Comparison of ENCODE assay signal across 7 mouse cellular contexts in genomic region chr6:112494620-112495081, GRCm38 (mm10). TPM values are rescaled to one million over a fixed set of nuclear protein-coding genes. Genes with fewer than 3 reads are reported as not detected.
A peak's percentile ranks its signal among the peaks of the same experiment; 100 is the strongest.
DNase-seq lines count a peak whose midpoint lies in the region; ATAC-seq and TF ChIP-seq lines count a peak whose summit lies in the region.

No protein-coding gene starts in this region.

- no peaks in the 10 kb centered on the region for H3K79me2 ChIP-seq in liver, adult 2 months (ENCODE audit: control insufficient read depth, insufficient read depth, low read length)

- H3K36me3 ChIP-seq in liver, adult 2 months (ENCODE audit: control insufficient read depth, insufficient read depth, low read length) = no peaks in the 10 kb centered on the region
- H3K36me3 ChIP-seq in liver, embryonic 12.5 days = no peaks in the 10 kb centered on the region
- H3K36me3 ChIP-seq in embryonic facial prominence, embryonic 14.5 days (ENCODE audit: control insufficient read depth, insufficient read depth, low read length) = no peaks in the 10 kb centered on the region
- no peaks in the 10 kb centered on the region for H3K36me3 ChIP-seq in limb, embryonic 10.5 days

- H3K9ac ChIP-seq in liver, adult 2 months (ENCODE audit: low read depth, low read length) = no peak overlapping the region
- no peak overlapping the region for H3K9ac ChIP-seq in liver, embryonic 12.5 days
- H3K9ac ChIP-seq in embryonic facial prominence, embryonic 14.5 days (ENCODE audit: low read depth, low read length) = no peak overlapping the region

- no peak overlapping the region for H3K4me3 ChIP-seq in liver, adult 2 months (ENCODE audit: insufficient read depth, low read depth, low read length)
- no peak overlapping the region for H3K4me3 ChIP-seq in liver, embryonic 12.5 days
- H3K4me3 ChIP-seq in embryonic facial prominence, embryonic 14.5 days (ENCODE audit: low read depth, low read length) = no peak overlapping the region
- no peak overlapping the region for H3K4me3 ChIP-seq in limb, embryonic 10.5 days

- no peaks in the 10 kb centered on the region for H3K9me3 ChIP-seq in liver, embryonic 12.5 days (replicated peaks)
- no peaks in the 10 kb centered on the region for H3K9me3 ChIP-seq in embryonic facial prominence, embryonic 14.5 days (ENCODE audit: control insufficient read depth, low read length)
- H3K9me3 ChIP-seq in limb, embryonic 10.5 days (replicated peaks) = no peaks in the 10 kb centered on the region

- H3K27me3 ChIP-seq in liver, adult 2 months (ENCODE audit: control insufficient read depth, insufficient read depth, low read length) = peaks cover 1% of the 10 kb centered on the region
- H3K27me3 ChIP-seq in liver, embryonic 12.5 days (replicated peaks) = peaks cover 28% of the 10 kb centered on the region
- H3K27me3 ChIP-seq in embryonic facial prominence, embryonic 14.5 days (replicated peaks; ENCODE audit: control insufficient read depth, insufficient read depth, low read length) = peaks cover 15% of the 10 kb centered on the region
- peaks cover 34% of the 10 kb centered on the region for H3K27me3 ChIP-seq in limb, embryonic 10.5 days (ENCODE audit: low read depth, poor library complexity, severe bottlenecking)

- H3K4me2 ChIP-seq in liver, embryonic 12.5 days = no peak overlapping the region
- no peak overlapping the region for H3K4me2 ChIP-seq in embryonic facial prominence, embryonic 14.5 days (ENCODE audit: low read depth, low read length)

- intact Hi-C loops in left cerebral cortex, postnatal 14 days (cut with DNase I) = loop anchor here (5.0 to 10.0 kb wide), 2 partner anchors 198 to 510 kb away; no protein-coding TSS in a partner anchor

- 78% methylated on average over 10 of the region's 10 CpGs for WGBS in liver, adult 2 months
- 66% methylated on average over 10 of the region's 10 CpGs for whole genome bisulfite sequencing in liver, embryonic 12.5 days (ENCODE audit: insufficient replicate concordance)
- WGBS in embryonic facial prominence, embryonic 14.5 days = 61% methylated on average over 7 of the region's 10 CpGs
- WGBS in limb, embryonic 10.5 days = 65% methylated on average over 10 of the region's 10 CpGs

- H3K27ac ChIP-seq in liver, adult 2 months (replicated peaks; ENCODE audit: insufficient read depth, low read depth, low read length) = no peak overlapping the region
- H3K27ac ChIP-seq in liver, embryonic 12.5 days = no peak overlapping the region
- no peak overlapping the region for H3K27ac ChIP-seq in embryonic facial prominence, embryonic 14.5 days (replicated peaks; ENCODE audit: low read depth, low read length)
- H3K27ac ChIP-seq in limb, embryonic 10.5 days = peak overlapping the region; percentile 66

- no peak for ATAC-seq in liver, embryonic 12.5 days
- no peak for ATAC-seq in embryonic facial prominence, embryonic 14.5 days (ENCODE audit: low read depth)

- H3K4me1 ChIP-seq in liver, adult 2 months (ENCODE audit: control insufficient read depth, insufficient read depth, low read length) = peaks cover 13% of the 10 kb centered on the region
- H3K4me1 ChIP-seq in liver, embryonic 12.5 days = peaks cover 12% of the 10 kb centered on the region
- peaks cover 5% of the 10 kb centered on the region; the same call in 1 of the 2 replicates for H3K4me1 ChIP-seq in embryonic facial prominence, embryonic 14.5 days (ENCODE audit: control insufficient read depth, insufficient read depth, low read length)
- peaks cover 37% of the 10 kb centered on the region for H3K4me1 ChIP-seq in limb, embryonic 10.5 days

- DNase-seq in liver, adult 2 months (ENCODE audit: extremely low read depth, low read depth, low spot score) = peak; percentile 50
- DNase-seq in adrenal gland, postnatal 25 days = peak; percentile 35
- peak; percentile 9 for DNase-seq in embryonic facial prominence, embryonic 14.5 days (ENCODE audit: low spot score)
- DNase-seq in limb, embryonic 10.5 days (ENCODE audit: low spot score) = peak; percentile 45
- no peak for DNase-seq in thymus, postnatal 36 days
- DNase-seq in left cerebral cortex, postnatal 14 days (ENCODE audit: low spot score in 2 of 2) = no peak

- peak; percentile 49 for TF ChIP-seq CTCF in liver, adult 2 months (IDR thresholded peaks at IDR 0.05; ENCODE audit: low read depth, low read length)

- no peak for TF ChIP-seq POLR2A in liver, adult 2 months (IDR thresholded peaks at IDR 0.05; ENCODE audit: extremely low read depth, insufficient read depth, low read length)

RNA-seq across cellular contexts. Expression of gene Oxtr, which starts 4.9 kb away (rescaled TPM):
- total RNA-seq in liver, adult 2 months (2014; rRNA removed) = 0.34 TPM in 1 of 2 replicates, not detected in the other
- not detected in 2 replicates for polyA plus RNA-seq in liver, adult 2 months (2012; rRNA removed)
- polyA plus RNA-seq in liver, embryonic 12.5 days (2016; fragmentation: Nextera tagmentation; extraction: Ambion mirVana) = not detected in 2 replicates
- total RNA-seq in adrenal gland, postnatal 25 days (2021) = 292 and 436 TPM in 2 replicates
- polyA plus RNA-seq in embryonic facial prominence, embryonic 14.5 days (2014; fragmentation: Nextera tagmentation; extraction: Ambion mirVana) = 0.84 and 0.99 TPM in 2 replicates
- 0.09 and 0.13 TPM in 2 replicates for polyA plus RNA-seq in limb, embryonic 10.5 days (2016; fragmentation: Nextera tagmentation; extraction: Ambion mirVana)
- 10 to 100 TPM in 1 of 2 experiments, 1 to 10 TPM in 1; 9.4 to 10.6 TPM for total RNA-seq in left cerebral cortex, postnatal 14 days (2021)

RNA-seq across cellular contexts. Expression of gene Cav3, which starts 35.3 kb away (rescaled TPM):
- total RNA-seq in liver, adult 2 months (2014; rRNA removed) = 0.18 TPM in 1 of 2 replicates, not detected in the other
- not detected in 2 replicates for polyA plus RNA-seq in liver, adult 2 months (2012; rRNA removed)
- 0.17 TPM in 1 of 2 replicates, not detected in the other for polyA plus RNA-seq in liver, embryonic 12.5 days (2016; fragmentation: Nextera tagmentation; extraction: Ambion mirVana)
- total RNA-seq in adrenal gland, postnatal 25 days (2021) = not detected in 2 replicates
- 42.9 and 64.7 TPM in 2 replicates for polyA plus RNA-seq in embryonic facial prominence, embryonic 14.5 days (2014; fragmentation: Nextera tagmentation; extraction: Ambion mirVana)
- polyA plus RNA-seq in limb, embryonic 10.5 days (2016; fragmentation: Nextera tagmentation; extraction: Ambion mirVana) = 0.16 TPM in 1 of 2 replicates, not detected in the other
- total RNA-seq in left cerebral cortex, postnatal 14 days (2021) = under 1 TPM; 0.30 to 0.42 TPM

Comparison
In these comparisons a context has a peak if more than half of its experiments do, and no peak if none do; other contexts are left out.
1. DNase-seq: peak in liver, adult 2 months (single experiment), adrenal gland, postnatal 25 days (single experiment), embryonic facial prominence, embryonic 14.5 days (single experiment) and limb, embryonic 10.5 days (single experiment); none in thymus, postnatal 36 days (0 of 2) and left cerebral cortex, postnatal 14 days (0 of 2).
2. RNA of gene Cav3, which starts 35.3 kb away (polyA plus RNA-seq): 42.9 to 64.7 TPM in embryonic facial prominence, embryonic 14.5 days; 0.17 TPM in liver, embryonic 12.5 days, 0.16 TPM in limb, embryonic 10.5 days and not detected in liver, adult 2 months; every median in the first group is over 10 times any median in the second.